Mouse (Mus musculus): ENCODE results near the gene Csmd2.

- TF ChIP-seq ZNF384 (IDR thresholded peaks at IDR 0.05; ENCODE audit: low read depth, low read length) (no peak), CHD2 (IDR thresholded peaks at IDR 0.05; ENCODE audit: low read depth, low read length) (no peak), HCFC1 (IDR thresholded peaks at IDR 0.05; ENCODE audit: borderline replicate concordance, insufficient read depth, low read length) (no peak), ZC3H11A (IDR thresholded peaks at IDR 0.05; ENCODE audit: borderline replicate concordance, low read depth, low read length) (no peak), MAFK (IDR thresholded peaks at IDR 0.05; ENCODE audit: insufficient read depth, low read depth, low read length) (no peak)
Measured at GRCm38 (mm10) chr4:128428303-128429107, 440.8 kb downstream of the Csmd2 start.
